Mouse (Mus musculus) stomach, embryonic 14.5 days (tissue): ENCODE results near the gene Rnf24. TPM values are rescaled to one million over a fixed set of nuclear protein-coding genes. Genes with fewer than 3 reads are reported as not detected.

Source experiments
- ATAC-seq: fragments of 200-750 bp; cut with Nextera tagmentation; 2 replicates; pipeline ENCODE4 v1.8.0; 2017; ENCODE audit warnings: low read depth, moderate TSS enrichment; ENCODE audit not compliant: insufficient number of reproducible peaks, insufficient read depth, low FRiP score
- H3K27ac ChIP-seq: fragments of 300-500 bp; sonication (generic); 2 replicates; pipeline ENCODE4 v1.5.1; 2014; ENCODE audit warnings: mild to moderate bottlenecking, low read length, moderate library complexity, mixed read lengths
- H3K27me3 ChIP-seq: fragments of 300-500 bp; sonication (generic); 2 replicates; pipeline ENCODE4 v1.6.1; 2014; ENCODE audit warnings: low read length, control low read depth, mixed read lengths; ENCODE audit not compliant: control insufficient read depth, insufficient read depth
- H3K36me3 ChIP-seq: fragments of 300-500 bp; sonication (generic); 2 replicates; pipeline ENCODE4 v1.6.1; 2014; ENCODE audit warnings: mild to moderate bottlenecking, control low read depth, low read length, moderate library complexity, mixed read lengths; ENCODE audit not compliant: control insufficient read depth, insufficient read depth
- H3K4me1 ChIP-seq: fragments of 300-500 bp; sonication (generic); 2 replicates; pipeline ENCODE4 v1.6.1; 2014; ENCODE audit warnings: low read length, control low read depth, mixed read lengths; ENCODE audit not compliant: control insufficient read depth, insufficient read depth
- H3K4me2 ChIP-seq: fragments of 300-500 bp; sonication (generic); replicated peaks from 2 replicates; pipeline ENCODE4 v1.6.1; 2014; ENCODE audit warnings: low read depth, low read length, control low read depth
- H3K4me3 ChIP-seq: fragments of 300-500 bp; sonication (generic); 2 replicates; pipeline ENCODE4 v1.5.1; 2014; ENCODE audit warnings: low read depth, low read length, control low read depth
- H3K9ac ChIP-seq: fragments of 300-500 bp; sonication (generic); replicated peaks from 2 replicates; pipeline ENCODE4 v1.6.1; 2014; ENCODE audit warnings: low read depth, mild to moderate bottlenecking, control low read depth, low read length, moderate library complexity, mixed read lengths
- H3K9me3 ChIP-seq: fragments of 300-500 bp; sonication (generic); 2 replicates; pipeline ENCODE4 v1.6.1; 2016; ENCODE audit warnings: low read depth, low read length, control low read depth; ENCODE audit not compliant: control insufficient read depth
- WGBS: fragments of 180-500 bp; shearing (Covaris S2); extraction: QIAGEN DNeasy Blood & Tissue Kit; methylation state at CpG from one replicate; pipeline ENCODE4 v1.1.7; 2014; 5-methylcytosine and 5-hydroxymethylcytosine counted together
- polyA plus RNA-seq: library from polyadenylated mRNA; unstranded; fragments of >200 nt; fragmentation: Nextera tagmentation; extraction: Ambion mirVana; gene quantifications from 2 replicates; pipeline ENCODE4 v1.2.1, GENCODE M21; 2014

Gene Rnf24
- polyA plus RNA-seq, 1 experiment from 2014 or later = 5.6 TPM

GRCm38 (mm10) chr2:131265056-131265455 is 87.6 kb downstream of the Rnf24 start:
- H3K27me3 ChIP-seq = no peaks in the 10 kb centered on the region
- no peak overlapping the region for H3K9ac ChIP-seq
- 75% methylated on average over 2 of the region's 2 CpGs for WGBS
- no peak for ATAC-seq
- no peaks in the 10 kb centered on the region for H3K36me3 ChIP-seq
- no peaks in the 10 kb centered on the region for H3K9me3 ChIP-seq
- no peak overlapping the region for H3K27ac ChIP-seq
- H3K4me3 ChIP-seq = no peak overlapping the region
- peaks cover 11% of the 10 kb centered on the region; the same call in 1 of the 2 replicates for H3K4me1 ChIP-seq
- H3K4me2 ChIP-seq = no peak overlapping the region

GRCm38 (mm10) chr2:131264027-131264426 is 88.7 kb downstream of the Rnf24 start:
- 65% methylated on average over 6 of the region's 6 CpGs for WGBS
- H3K9me3 ChIP-seq = no peaks in the 10 kb centered on the region
- H3K27ac ChIP-seq = no peak overlapping the region
- peak overlapping the region; percentile 73 for H3K4me2 ChIP-seq
- H3K9ac ChIP-seq = no peak overlapping the region
- H3K4me3 ChIP-seq = peak overlapping the region; percentile 84; the same call in 1 of the 2 replicates
- no peaks in the 10 kb centered on the region for H3K27me3 ChIP-seq
- ATAC-seq = no peak
- H3K36me3 ChIP-seq = no peaks in the 10 kb centered on the region
- peaks cover 11% of the 10 kb centered on the region; the same call in 1 of the 2 replicates for H3K4me1 ChIP-seq

GRCm38 (mm10) chr2:131262680-131263670 is 89.7 kb downstream of the Rnf24 start:
- Histone ChIP-seq H3K36me3 (no peaks in the 10 kb centered on the region), H3K9ac (peak overlapping the region; percentile 92), H3K27me3 (no peaks in the 10 kb centered on the region), H3K4me3 (peak overlapping the region; percentile 84), H3K9me3 (no peaks in the 10 kb centered on the region), H3K4me1 (peaks cover 11% of the 10 kb centered on the region; the same call in 1 of the 2 replicates), H3K4me2 (peak overlapping the region; percentile 73), H3K27ac (peak overlapping the region; percentile 100)
- ATAC-seq = peak; percentile 75
- under 1% methylated on average over 44 of the region's 59 CpGs for WGBS

GRCm38 (mm10) chr2:131262213-131262672 is 90.4 kb downstream of the Rnf24 start, which contains the start of gene Pank2:
Gene Pank2 (plus strand): TSS chr2:131262495.
- peaks cover 11% of the 10 kb centered on the region; the same call in 1 of the 2 replicates for H3K4me1 ChIP-seq
- H3K27me3 ChIP-seq = no peaks in the 10 kb centered on the region
- H3K27ac ChIP-seq = peak within 1 kb of the TSS; percentile 100
- H3K9ac ChIP-seq = peak within 1 kb of the TSS; percentile 92
- no peaks in the 10 kb centered on the region for H3K9me3 ChIP-seq
- WGBS = 1% methylated on average over 46 of the region's 49 CpGs
- no peaks in the 10 kb centered on the region for H3K36me3 ChIP-seq
- H3K4me2 ChIP-seq = peak within 1 kb of the TSS; percentile 73
- H3K4me3 ChIP-seq = peak within 1 kb of the TSS; percentile 84
- peak; percentile 99 for ATAC-seq

- Histone ChIP-seq H3K36me3 (no peaks in the 10 kb centered on the region), H3K4me3 (peak overlapping the region; percentile 84), H3K4me1 (peaks cover 11% of the 10 kb centered on the region; the same call in 1 of the 2 replicates), H3K4me2 (peak overlapping the region; percentile 63), H3K9ac (peak overlapping the region; percentile 92), H3K9me3 (no peaks in the 10 kb centered on the region), H3K27me3 (no peaks in the 10 kb centered on the region), H3K27ac (peak overlapping the region; percentile 100)
- ATAC-seq = peak; percentile 65
- WGBS = 3% methylated on average over 10 of the region's 10 CpGs
Measured at GRCm38 (mm10) chr2:131261481-131262212, 91.0 kb downstream of the Rnf24 start.

GRCm38 (mm10) chr2:131260544-131261307 is 92.0 kb downstream of the Rnf24 start:
- H3K27ac ChIP-seq = no peak overlapping the region
- 27% methylated on average over 9 of the region's 9 CpGs for WGBS
- H3K9me3 ChIP-seq = no peaks in the 10 kb centered on the region
- peaks cover 11% of the 10 kb centered on the region; the same call in 1 of the 2 replicates for H3K4me1 ChIP-seq
- no peaks in the 10 kb centered on the region for H3K36me3 ChIP-seq
- H3K27me3 ChIP-seq = no peaks in the 10 kb centered on the region
- H3K4me2 ChIP-seq = peak overlapping the region; percentile 63; the same call in 1 of the 2 replicates
- no peak for ATAC-seq
- no peak overlapping the region for H3K4me3 ChIP-seq
- H3K9ac ChIP-seq = no peak overlapping the region

GRCm38 (mm10) chr2:131258693-131259092 is 94.0 kb downstream of the Rnf24 start:
- Histone ChIP-seq H3K4me2 (no peak overlapping the region), H3K36me3 (no peaks in the 10 kb centered on the region), H3K9me3 (no peaks in the 10 kb centered on the region), H3K4me3 (no peak overlapping the region), H3K9ac (no peak overlapping the region), H3K27ac (no peak overlapping the region), H3K27me3 (no peaks in the 10 kb centered on the region), H3K4me1 (peaks cover 14% of the 10 kb centered on the region; the same call in 1 of the 2 replicates)
- ATAC-seq = no peak
- WGBS = 74% methylated on average over 8 of the region's 8 CpGs
